ENCODE assay signal across 9 mouse cellular contexts in genomic region chr11:87760301-87761081, GRCm38 (mm10). TPM values are rescaled to one million over a fixed set of nuclear protein-coding genes. Genes with fewer than 3 reads are reported as not detected.
DNase-seq lines count a peak whose midpoint lies in the region; ATAC-seq lines count a peak whose summit lies in the region.
"Had no signal": no experiment of that assay in that cellular context is flagged by ENCODE, and none has a peak within 500 bp of the region (broad histone marks: within the 10 kb centered on the region; RNA-seq: fewer than 3 reads in every experiment).

TSS of gene Tspoap1 (plus strand) at chr11:87760541.

- no peak within 1 kb of the TSS for H3K4me3 ChIP-seq in kidney, embryonic 15.5 days (replicated peaks)
- no peak within 1 kb of the TSS for H3K4me3 ChIP-seq in kidney, embryonic 16.5 days (ENCODE audit: low read length)
- peak within 1 kb of the TSS; percentile 13 for H3K4me3 ChIP-seq in embryonic facial prominence, embryonic 11.5 days (ENCODE audit: low read depth, low read length)
- H3K4me3 ChIP-seq: heart, embryonic 13.5 days had no signal

- no peak within 1 kb of the TSS for H3K9ac ChIP-seq in kidney, embryonic 15.5 days
- no peak within 1 kb of the TSS for H3K9ac ChIP-seq in kidney, embryonic 16.5 days (replicated peaks; ENCODE audit: low read length)
- H3K9ac ChIP-seq in embryonic facial prominence, embryonic 11.5 days (replicated peaks; ENCODE audit: low read length) = peak within 1 kb of the TSS; percentile 18; the same call in 1 of the 2 replicates
- H3K9ac ChIP-seq: heart, embryonic 13.5 days had no signal

- H3K27me3 ChIP-seq in kidney, embryonic 15.5 days = peaks cover 66% of the 10 kb centered on the region
- peaks cover 61% of the 10 kb centered on the region for H3K27me3 ChIP-seq in kidney, embryonic 16.5 days (ENCODE audit: insufficient read depth, low read length)
- H3K27me3 ChIP-seq in embryonic facial prominence, embryonic 11.5 days (ENCODE audit: control insufficient read depth, insufficient read depth, low read length) = peaks cover 56% of the 10 kb centered on the region

- no peak for ATAC-seq in kidney, embryonic 15.5 days (replicated peaks; ENCODE audit: low FRiP score)
- ATAC-seq in kidney, embryonic 16.5 days (ENCODE audit: low FRiP score, low TSS enrichment) = no peak
- 0 out of 2 replicates have a peak, but pooled peaks have one; percentile 20 for ATAC-seq in embryonic facial prominence, embryonic 11.5 days (replicated peaks; ENCODE audit: insufficient number of reproducible peaks, low FRiP score, low TSS enrichment, low read depth)
- ATAC-seq in megakaryocyte, adult 5-6 weeks (ENCODE audit: poor library complexity, severe bottlenecking) = 0 out of 2 replicates have a peak, but pooled peaks have one; percentile 5
- no peak for ATAC-seq in erythroid progenitor cell, adult 5-6 weeks (replicated peaks; ENCODE audit: low FRiP score, poor library complexity, severe bottlenecking)

- DNase-seq in embryonic facial prominence, embryonic 11.5 days (ENCODE audit: low spot score) = peak; percentile 60
- peak; percentile 81 to 83 for DNase-seq in layer of hippocampus, adult 18-20 months (ENCODE audit: low spot score in 2 of 2)
- DNase-seq in right cerebral cortex, postnatal 4 days = peak; percentile 72
- DNase-seq in gastrocnemius, postnatal 4 days (ENCODE audit: low spot score in 2 of 2) = no peak

- H3K27ac ChIP-seq in kidney, embryonic 15.5 days = no peak within 1 kb of the TSS
- no peak within 1 kb of the TSS for H3K27ac ChIP-seq in kidney, embryonic 16.5 days (ENCODE audit: low read length)
- no peak within 1 kb of the TSS for H3K27ac ChIP-seq in embryonic facial prominence, embryonic 11.5 days (replicated peaks; ENCODE audit: low read depth, low read length)
- H3K27ac ChIP-seq: heart, embryonic 13.5 days had no signal

- 8% methylated on average over 23 of the region's 23 CpGs for WGBS in kidney, embryonic 15.5 days
- WGBS in kidney, embryonic 16.5 days = 9% methylated on average over 23 of the region's 23 CpGs
- 9% methylated on average over 23 of the region's 23 CpGs for WGBS in embryonic facial prominence, embryonic 11.5 days

- H3K36me3 ChIP-seq in kidney, embryonic 15.5 days = no peaks in the 10 kb centered on the region
- H3K36me3 ChIP-seq in kidney, embryonic 16.5 days (ENCODE audit: insufficient read depth, low read length) = no peaks in the 10 kb centered on the region
- H3K36me3 ChIP-seq in embryonic facial prominence, embryonic 11.5 days (replicated peaks; ENCODE audit: control insufficient read depth, insufficient read depth, low read depth, low read length) = no peaks in the 10 kb centered on the region
- H3K36me3 ChIP-seq: heart, embryonic 13.5 days had no signal

- H3K4me2 ChIP-seq in kidney, embryonic 15.5 days = peak within 1 kb of the TSS; percentile 19; the same call in 1 of the 2 replicates
- no peak within 1 kb of the TSS for H3K4me2 ChIP-seq in kidney, embryonic 16.5 days (replicated peaks; ENCODE audit: low read depth, low read length)
- peak within 1 kb of the TSS; percentile 27 for H3K4me2 ChIP-seq in embryonic facial prominence, embryonic 11.5 days (ENCODE audit: low read depth, low read length)
- H3K4me2 ChIP-seq: heart, embryonic 13.5 days had no signal

- peaks cover 36% of the 10 kb centered on the region for H3K4me1 ChIP-seq in kidney, embryonic 15.5 days
- H3K4me1 ChIP-seq in kidney, embryonic 16.5 days (ENCODE audit: insufficient read depth, low read length) = peaks cover 8% of the 10 kb centered on the region; the same call in 1 of the 2 replicates
- peaks cover 2% of the 10 kb centered on the region for H3K4me1 ChIP-seq in embryonic facial prominence, embryonic 11.5 days (ENCODE audit: control insufficient read depth, insufficient read depth, low read length)

- no peaks in the 10 kb centered on the region for H3K9me3 ChIP-seq in kidney, embryonic 15.5 days (replicated peaks)
- H3K9me3 ChIP-seq in kidney, embryonic 16.5 days (ENCODE audit: low read length) = no peaks in the 10 kb centered on the region
- no peaks in the 10 kb centered on the region for H3K9me3 ChIP-seq in embryonic facial prominence, embryonic 11.5 days (replicated peaks; ENCODE audit: control insufficient read depth, low read length)
- H3K9me3 ChIP-seq: heart, embryonic 13.5 days had no signal

RNA-seq across cellular contexts. Expression of gene Tspoap1, which starts in this region (rescaled TPM):
- polyA plus RNA-seq in kidney, embryonic 15.5 days (2015; fragmentation: Nextera tagmentation; extraction: Ambion mirVana) = 4.4 and 5.1 TPM in 2 replicates
- polyA plus RNA-seq in kidney, embryonic 16.5 days (2015; fragmentation: Nextera tagmentation; extraction: Ambion mirVana) = 4.7 and 5.6 TPM in 2 replicates
- polyA plus RNA-seq in embryonic facial prominence, embryonic 11.5 days (2014; fragmentation: Nextera tagmentation; extraction: Ambion mirVana) = 1.5 and 3.5 TPM in 2 replicates
- 100 to 1,000 TPM; 128 to 144 TPM for total RNA-seq in layer of hippocampus, adult 18-20 months (2021)
- 5.4 and 8.0 TPM in 2 replicates for total RNA-seq in megakaryocyte, adult 5-6 weeks (2015)
- total RNA-seq in megakaryocyte, adult 5-6 weeks (2017) = 6.1 and 8.6 TPM in 2 replicates
- total RNA-seq in gastrocnemius, postnatal 4 days (2021) = under 1 TPM; 0.18 to 0.39 TPM
- 6.7 and 8.6 TPM in 2 replicates for total RNA-seq in erythroid progenitor cell, adult 5-6 weeks (2015; ENCODE audit: low replicate concordance)
- 9.2 and 21.3 TPM in 2 replicates for total RNA-seq in erythroid progenitor cell, adult 5-6 weeks (2017; ENCODE audit: low replicate concordance)

Comparison
In these comparisons a context has a peak if more than half of its experiments do, and no peak if none do; other contexts are left out.
1. RNA of gene Tspoap1 (total RNA-seq): 128 to 144 TPM in layer of hippocampus, adult 18-20 months; 6.7 to 21.3 TPM in erythroid progenitor cell, adult 5-6 weeks, 5.4 to 8.6 TPM in megakaryocyte, adult 5-6 weeks and 0.18 to 0.39 TPM in gastrocnemius, postnatal 4 days; every median in the first group is over 4 times any median in the second.
2. ATAC-seq: peak in embryonic facial prominence, embryonic 11.5 days (single experiment) and megakaryocyte, adult 5-6 weeks (single experiment); none in kidney, embryonic 15.5 days (single experiment), kidney, embryonic 16.5 days (single experiment) and erythroid progenitor cell, adult 5-6 weeks (single experiment).
3. DNase-seq: peak in embryonic facial prominence, embryonic 11.5 days (single experiment), layer of hippocampus, adult 18-20 months (2 of 2) and right cerebral cortex, postnatal 4 days (single experiment); none in gastrocnemius, postnatal 4 days (0 of 2).